Mouse (Mus musculus) bone marrow, adult 2 months (tissue): ENCODE measurements around the gene Cntn3.

Experiments
- CTCF ChIP-seq: fragments of 200-500 bp; IDR thresholded peaks from 2 replicates; pipeline ENCODE4 v1.5.1; 2011; ENCODE audit warnings: low read length, control low read depth; ENCODE audit not compliant: control insufficient read depth, insufficient read depth
- POLR2A ChIP-seq: fragments of 200-500 bp; IDR thresholded peaks from 2 replicates; pipeline ENCODE4 v1.6.1; 2011; ENCODE audit warnings: low read depth, mild to moderate bottlenecking, control low read depth, low read length, borderline replicate concordance; ENCODE audit not compliant: control insufficient read depth

DNA sequence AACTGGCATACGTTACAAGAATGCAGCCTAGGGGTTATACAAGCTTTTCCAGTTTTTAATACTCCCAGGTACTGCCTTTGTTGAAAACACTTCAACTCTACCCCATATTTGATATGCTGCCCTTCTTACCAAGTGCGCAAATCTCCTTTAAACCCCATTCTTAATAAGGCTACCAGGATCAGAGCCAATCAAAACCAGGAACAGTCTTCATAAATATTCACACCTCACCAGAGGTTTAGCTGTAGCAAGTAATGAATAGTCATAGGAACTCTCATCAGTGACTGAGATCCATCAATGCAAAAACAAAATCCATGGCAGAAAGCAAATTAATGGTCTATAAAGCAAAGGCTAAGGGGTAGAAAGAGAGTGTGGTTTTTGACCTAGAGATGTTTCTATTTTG lies 10.7 kb upstream of the Cntn3 start:
- TF ChIP-seq POLR2A, result no peak
- no peak for TF ChIP-seq CTCF
